Mouse (Mus musculus) embryonic stem cell, embryonic (primary cell): ENCODE measurements at regions not wholly inside any gene's neighbourhood (a gene's known extent, or its start where the extent isn't known, plus 50 kb on each side); places are given as distances from the start of the nearest gene placed in this dataset.

ENCODE experiments used
- CTCF ChIA-PET, 4 experiments: fragments of 300-600 bp in 2 of 4; fragments of 350-600 bp in 2 of 4; sonication (Branson Sonifier 250); formaldehyde crosslinking; loops; one replicate each; lab custom pipeline; 2022; ENCODE audit warnings: inconsistent platforms in 2 of 4; lab: Charles Lee
- POLR2A ChIA-PET, 4 experiments: fragments of 300-600 bp in 2 of 4; fragments of 350-600 bp in 2 of 4; sonication (Branson Sonifier 250); formaldehyde crosslinking; loops; one replicate each; lab custom pipeline; 2022; ENCODE audit warnings: antibody characterized with exemption in 4 of 4, inconsistent platforms in 1 of 4; lab: Charles Lee

GRCm38 (mm10) chr13:51290926-51291325, 117.5 kb upstream of the S1pr3 start:
- ChIA-PET CTCF (no interaction called here), POLR2A (no interaction called here)

GRCm38 (mm10) chr13:51293047-51293446, 115.4 kb upstream of the S1pr3 start:
- ChIA-PET CTCF (no interaction called here), POLR2A (no interaction called here)

GRCm38 (mm10) chr13:51295872-51296271, 112.6 kb upstream of the S1pr3 start:
- CTCF ChIA-PET: interaction anchor here in 1 of 4 experiments (0.6 kb wide), 1 partner anchor 69 kb away, joined by 10 read pairs; no protein-coding TSS in a partner anchor
- POLR2A ChIA-PET: no interaction called here

GRCm38 (mm10) chr13:51297231-51297880, 111.1 kb upstream of the S1pr3 start:
- ChIA-PET POLR2A (no interaction called here), CTCF (no interaction called here)

- CTCF ChIA-PET: interaction anchor here in 1 of 4 experiments (0.6 kb wide), 1 partner anchor 85 kb away, joined by 4 read pairs; no protein-coding TSS in a partner anchor
- POLR2A ChIA-PET: interaction anchor here in 1 of 4 experiments (0.6 kb wide), 1 partner anchor 101 kb away, joined by 3 read pairs; no protein-coding TSS in a partner anchor
These were observed 109.2 kb upstream of the S1pr3 start for GRCm38 (mm10) chr13:51299047-51299760.

GRCm38 (mm10) chr13:51301476-51301875, 107.0 kb upstream of the S1pr3 start:
- POLR2A ChIA-PET: interaction anchor here in 1 of 4 experiments (0.9 kb wide), 1 partner anchor 26 kb away, joined by 4 read pairs; no protein-coding TSS in a partner anchor
- CTCF ChIA-PET: interaction anchor here in 1 of 4 experiments (0.6 kb wide), 1 partner anchor 315 kb away, joined by 10 read pairs; no protein-coding TSS in a partner anchor

- ChIA-PET CTCF (no interaction called here), POLR2A (no interaction called here)
These were observed 105.3 kb upstream of the S1pr3 start for GRCm38 (mm10) chr13:51303112-51303511.

- POLR2A ChIA-PET: no interaction called here
- CTCF ChIA-PET: no interaction called here
These were observed 103.8 kb upstream of the S1pr3 start for GRCm38 (mm10) chr13:51304631-51305030.

- POLR2A ChIA-PET: no interaction called here
- CTCF ChIA-PET: no interaction called here
These were observed 99.0 kb upstream of the S1pr3 start for GRCm38 (mm10) chr13:51309446-51309845.

GRCm38 (mm10) chr13:51310041-51310440, 98.4 kb upstream of the S1pr3 start:
- CTCF ChIA-PET: no interaction called here
- POLR2A ChIA-PET: no interaction called here

GRCm38 (mm10) chr13:51311679-51312255, 96.7 kb upstream of the S1pr3 start:
- CTCF ChIA-PET: no interaction called here
- POLR2A ChIA-PET: interaction anchor here in 2 of 4 experiments (0.6 to 1.0 kb wide), 3 partner anchors 11 to 50 kb away, joined by 3 to 4 read pairs (median 3); no protein-coding TSS in a partner anchor

GRCm38 (mm10) chr13:51313129-51313850, 95.1 kb upstream of the S1pr3 start:
- ChIA-PET CTCF (interaction anchor here in 1 of 4 experiments (0.6 kb wide), 1 partner anchor 1373 kb away, joined by 3 read pairs; no protein-coding TSS in a partner anchor), POLR2A (interaction anchor here in 1 of 4 experiments (0.5 kb wide), 1 partner anchor 1532 kb away, joined by 3 read pairs; no protein-coding TSS in a partner anchor)

- ChIA-PET CTCF (no interaction called here), POLR2A (no interaction called here)
These were observed 93.9 kb upstream of the S1pr3 start for GRCm38 (mm10) chr13:51314541-51314977.

- CTCF ChIA-PET: interaction anchor here in 1 of 4 experiments (0.7 kb wide), 1 partner anchor 303 kb away, joined by 5 read pairs; no protein-coding TSS in a partner anchor
- POLR2A ChIA-PET: interaction anchor here in 1 of 4 experiments (0.6 kb wide), 1 partner anchor 33 kb away, joined by 3 read pairs; no protein-coding TSS in a partner anchor
These were observed 93.2 kb upstream of the S1pr3 start for GRCm38 (mm10) chr13:51315008-51315778.

GRCm38 (mm10) chr13:51315779-51316041, 92.7 kb upstream of the S1pr3 start:
- CTCF ChIA-PET: interaction anchor here in 1 of 4 experiments (0.7 kb wide), 1 partner anchor 302 kb away, joined by 5 read pairs; no protein-coding TSS in a partner anchor

GRCm38 (mm10) chr13:51323058-51323715, 85.3 kb upstream of the S1pr3 start:
- POLR2A ChIA-PET: interaction anchor here in 1 of 4 experiments (0.6 kb wide), 1 partner anchor 217 kb away, joined by 3 read pairs; no protein-coding TSS in a partner anchor
- CTCF ChIA-PET: no interaction called here

More at GRCm38 (mm10) chr13:51315779-51316041, 92.7 kb upstream of the S1pr3 start:
- POLR2A ChIA-PET: interaction anchor here in 1 of 4 experiments (0.6 kb wide), 1 partner anchor 34 kb away, joined by 3 read pairs; no protein-coding TSS in a partner anchor

- ChIA-PET POLR2A (no interaction called here), CTCF (no interaction called here)
These were observed 83.7 kb upstream of the S1pr3 start for GRCm38 (mm10) chr13:51324714-51325113.

- CTCF ChIA-PET: no interaction called here
- POLR2A ChIA-PET: no interaction called here
These were observed 83.1 kb upstream of the S1pr3 start for GRCm38 (mm10) chr13:51325298-51325697.
